Mouse (Mus musculus) liver, adult (tissue): ENCODE measurements around the gene Jph4.

Experiments
- GATA4 ChIP-seq: IDR thresholded peaks from 2 replicates; pipeline ENCODE4 v1.6.1; 2014; ENCODE audit warnings: mild to moderate bottlenecking, low read length; ENCODE audit not compliant: insufficient replicate concordance

The Jph4 gene

DNA sequence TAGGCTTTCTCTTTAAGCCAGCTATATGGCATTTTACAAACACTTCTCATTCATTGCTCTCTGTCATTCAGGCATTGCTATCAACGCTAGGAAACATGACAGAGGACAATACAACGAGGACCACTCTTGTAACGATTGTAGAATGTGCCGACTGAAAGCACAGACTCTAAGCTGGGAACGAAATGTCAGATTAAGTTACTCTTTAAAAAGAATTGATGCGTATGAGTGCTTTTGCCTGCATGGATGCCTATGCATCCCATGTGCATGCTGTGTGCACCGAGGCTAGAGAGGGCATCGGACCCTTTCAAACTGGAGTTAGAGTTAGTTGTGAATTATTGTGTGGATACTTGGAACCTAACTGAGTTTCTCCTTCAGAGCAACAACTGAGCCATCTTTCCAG is 18.9 kb upstream of the Jph4 start:
- no peak for TF ChIP-seq GATA4

DNA sequence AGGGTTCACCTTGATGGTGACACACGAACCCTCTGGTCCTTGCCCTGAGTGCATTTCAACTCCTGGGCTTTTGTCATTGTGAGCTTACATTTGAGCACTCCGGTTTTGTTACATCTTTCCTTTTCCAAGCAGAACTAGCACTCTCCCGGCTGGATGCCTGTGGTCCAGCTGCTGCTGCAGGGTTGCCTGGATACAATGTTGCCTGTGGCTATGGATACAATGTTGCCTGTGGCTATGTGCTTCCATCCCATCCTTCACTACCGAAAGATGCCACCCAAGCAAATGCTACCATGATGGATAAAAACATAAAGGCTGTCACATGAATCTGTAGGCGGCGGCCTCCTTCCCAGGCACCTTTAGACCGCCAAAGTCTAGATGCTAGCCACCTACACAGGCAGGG is 9.8 kb upstream of the Jph4 start:
- no peak for TF ChIP-seq GATA4

DNA sequence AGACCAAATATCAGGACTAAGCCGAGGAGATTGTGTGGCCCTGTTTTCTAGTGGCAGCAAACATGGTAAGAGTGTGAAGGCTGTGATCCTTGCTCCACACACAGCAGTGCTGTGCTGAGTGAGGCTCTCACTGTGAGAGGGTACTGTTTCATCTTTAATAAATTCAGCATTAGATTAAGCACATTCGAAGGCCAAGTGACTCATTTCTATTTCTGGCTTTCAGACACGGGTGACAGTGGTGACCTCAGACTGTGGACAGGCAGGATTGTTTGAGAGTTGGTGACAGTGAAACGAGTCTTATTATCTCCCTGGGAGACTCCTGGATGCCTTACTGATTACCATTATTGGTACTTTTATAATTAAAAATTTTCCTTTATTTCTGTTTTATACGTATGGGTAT is 9.0 kb upstream of the Jph4 start:
- no peak for TF ChIP-seq GATA4

DNA sequence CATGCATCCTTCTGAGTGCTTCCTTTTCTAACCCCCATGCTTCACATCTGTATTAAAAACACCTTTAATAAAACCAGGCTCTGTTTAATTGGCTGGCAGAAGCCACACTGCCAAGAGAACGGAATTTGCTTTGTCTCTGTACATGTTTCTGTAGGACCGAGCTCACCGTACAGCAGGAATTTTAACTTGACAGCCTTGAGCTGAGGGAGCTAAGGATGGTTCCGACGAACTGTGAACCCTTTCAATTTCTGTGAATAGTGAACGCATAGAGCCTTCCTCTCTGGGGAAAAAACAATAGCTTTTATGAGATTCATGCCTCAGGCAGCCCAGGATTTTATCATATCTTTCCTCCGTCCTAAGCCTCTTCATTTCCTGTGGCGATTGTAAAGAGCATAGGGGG is 5.6 kb upstream of the Jph4 start:
- TF ChIP-seq GATA4, result peak; percentile 49; the same call in 1 of the 2 replicates

DNA sequence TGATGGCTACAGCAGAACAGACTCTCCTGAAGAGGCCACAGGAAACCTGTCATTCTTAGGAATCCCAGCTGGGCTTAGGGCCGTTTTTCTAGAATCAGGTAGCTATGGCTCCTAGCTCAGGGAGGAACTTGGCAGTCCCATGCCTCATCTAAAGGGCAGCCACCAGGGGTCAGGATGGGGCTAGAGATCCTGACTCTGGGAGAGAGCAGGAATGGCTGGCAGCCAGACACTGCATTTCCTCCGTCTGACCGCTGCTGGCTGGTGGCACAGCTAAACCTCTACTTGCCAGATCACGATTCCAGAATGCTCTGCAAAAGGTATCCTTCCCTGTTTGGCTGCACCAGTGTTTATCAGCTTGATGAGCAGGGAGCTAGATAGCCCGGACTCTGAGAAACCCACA is 5.2 kb upstream of the Jph4 start:
- TF ChIP-seq GATA4, result no peak

DNA sequence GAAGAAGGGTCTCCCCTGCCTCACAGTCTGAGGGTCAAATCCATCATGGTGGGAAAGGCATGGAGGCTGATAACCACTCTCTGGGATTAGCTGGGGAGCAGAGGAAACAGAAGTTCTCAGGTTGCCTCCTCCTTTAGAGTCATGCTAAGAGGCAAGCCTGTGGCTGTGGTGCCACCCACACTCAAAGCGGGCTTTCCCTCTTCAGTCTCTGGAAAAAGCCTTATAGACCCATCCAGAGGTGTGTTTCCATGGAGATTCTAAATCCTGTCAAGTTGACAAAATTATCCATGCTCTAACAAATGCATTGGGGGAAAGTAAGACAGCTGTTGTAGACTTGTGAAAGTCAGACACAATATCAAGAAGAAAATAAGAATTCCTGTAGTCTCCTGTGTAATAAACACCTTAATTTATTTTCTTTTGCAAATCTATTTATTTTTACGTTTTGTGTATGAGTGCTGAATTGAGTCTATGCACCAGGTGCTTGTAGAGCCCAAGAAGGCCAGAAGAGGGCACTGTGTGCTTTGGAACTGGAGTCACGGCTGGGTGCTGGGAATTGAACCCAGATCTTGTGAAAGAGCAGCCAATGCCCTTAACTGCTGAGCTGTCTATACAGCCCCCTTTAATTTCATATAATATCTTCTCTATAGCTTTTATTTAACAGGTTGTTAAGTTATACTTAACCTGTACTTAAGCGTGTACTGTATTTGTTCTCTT is 2.8 kb upstream of the Jph4 start:
- TF ChIP-seq GATA4, result no peak

DNA sequence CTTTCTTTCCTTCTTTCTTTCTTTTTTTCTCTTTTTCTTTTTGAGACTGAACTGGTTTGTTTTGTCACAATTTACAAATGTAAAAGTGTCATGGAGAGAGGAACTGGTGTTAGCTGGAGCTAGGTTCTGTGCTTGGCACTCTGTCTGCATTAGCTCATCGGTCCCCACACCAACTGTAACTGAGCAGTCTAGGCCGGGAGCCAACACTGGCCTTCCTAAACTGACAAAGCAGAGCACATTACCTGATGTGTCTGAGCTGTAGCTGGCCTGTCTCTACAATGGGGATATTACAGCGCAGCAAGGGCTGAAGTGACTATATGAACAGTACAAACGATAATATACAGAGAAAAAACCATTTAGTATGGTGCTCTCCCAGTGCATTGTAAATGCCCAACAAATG is 2.1 kb upstream of the Jph4 start:
- TF ChIP-seq GATA4, result no peak

DNA sequence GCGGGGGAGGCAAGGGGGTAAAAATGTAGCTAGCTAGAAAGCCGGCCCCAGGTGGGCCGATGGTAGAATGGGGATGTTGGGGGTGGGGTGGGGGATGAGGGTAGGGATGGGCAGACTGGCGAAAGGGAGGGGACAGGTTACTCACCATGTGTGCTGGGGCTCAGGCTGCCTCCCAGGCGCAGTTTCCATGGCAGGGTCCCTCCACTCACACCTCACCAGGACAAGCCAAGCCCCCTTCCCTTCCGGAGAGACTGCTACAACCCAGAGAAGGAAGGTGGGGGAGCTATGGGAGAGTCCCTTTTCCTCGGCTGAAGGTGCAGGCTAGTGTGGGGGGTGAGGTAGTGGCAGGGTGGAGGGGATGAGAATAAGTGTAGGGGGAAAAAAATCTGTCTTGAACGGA is 889 bp downstream of the Jph4 start:
- no peak for TF ChIP-seq GATA4

DNA sequence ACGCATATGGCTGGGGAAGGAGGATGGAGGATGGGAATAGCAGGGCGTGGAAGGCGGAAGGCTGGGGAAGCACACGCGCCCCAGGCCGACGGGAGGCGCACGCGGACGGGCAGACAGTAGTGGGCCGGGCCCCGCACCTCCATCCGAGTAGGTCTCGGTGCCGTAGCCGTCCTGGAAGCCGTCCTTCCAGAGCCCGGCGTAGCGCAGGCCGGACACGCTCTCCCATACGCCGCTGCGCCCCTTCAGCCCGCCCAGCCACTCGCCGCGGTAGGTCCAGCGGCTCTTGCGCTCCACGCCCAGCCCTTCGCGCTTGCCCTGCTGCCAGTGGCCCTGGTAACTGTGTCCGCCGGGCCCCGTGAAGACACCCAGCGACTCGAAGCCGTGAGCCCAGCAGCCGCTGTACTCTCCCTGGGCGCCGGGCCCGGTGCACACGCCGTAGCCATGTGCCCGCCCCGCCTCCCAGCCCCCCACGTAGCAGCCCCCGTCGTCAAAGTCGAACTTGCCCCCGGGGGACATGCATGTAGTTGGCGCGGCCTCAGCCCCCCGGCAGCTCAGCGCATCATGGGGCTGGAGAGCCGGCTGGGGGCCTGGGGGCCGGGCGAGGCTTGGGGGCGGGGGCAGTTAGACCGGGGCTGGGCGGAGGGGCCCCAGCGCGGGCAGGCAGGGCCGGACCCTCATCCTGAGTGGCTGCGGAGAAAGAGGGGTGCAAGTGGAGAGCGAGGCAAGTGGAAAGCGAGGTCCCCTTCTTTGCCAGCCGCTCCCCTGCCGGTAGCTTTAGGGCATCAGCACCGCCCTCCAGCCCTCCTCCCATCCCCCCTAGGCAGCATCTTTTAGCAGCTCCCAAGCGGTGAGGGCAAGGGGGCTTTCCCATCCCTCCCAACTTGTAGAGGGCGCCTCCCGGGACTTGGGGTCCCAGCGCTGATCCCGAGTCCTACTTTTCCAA is 1.7 kb downstream of the Jph4 start:
- TF ChIP-seq GATA4, result no peak

DNA sequence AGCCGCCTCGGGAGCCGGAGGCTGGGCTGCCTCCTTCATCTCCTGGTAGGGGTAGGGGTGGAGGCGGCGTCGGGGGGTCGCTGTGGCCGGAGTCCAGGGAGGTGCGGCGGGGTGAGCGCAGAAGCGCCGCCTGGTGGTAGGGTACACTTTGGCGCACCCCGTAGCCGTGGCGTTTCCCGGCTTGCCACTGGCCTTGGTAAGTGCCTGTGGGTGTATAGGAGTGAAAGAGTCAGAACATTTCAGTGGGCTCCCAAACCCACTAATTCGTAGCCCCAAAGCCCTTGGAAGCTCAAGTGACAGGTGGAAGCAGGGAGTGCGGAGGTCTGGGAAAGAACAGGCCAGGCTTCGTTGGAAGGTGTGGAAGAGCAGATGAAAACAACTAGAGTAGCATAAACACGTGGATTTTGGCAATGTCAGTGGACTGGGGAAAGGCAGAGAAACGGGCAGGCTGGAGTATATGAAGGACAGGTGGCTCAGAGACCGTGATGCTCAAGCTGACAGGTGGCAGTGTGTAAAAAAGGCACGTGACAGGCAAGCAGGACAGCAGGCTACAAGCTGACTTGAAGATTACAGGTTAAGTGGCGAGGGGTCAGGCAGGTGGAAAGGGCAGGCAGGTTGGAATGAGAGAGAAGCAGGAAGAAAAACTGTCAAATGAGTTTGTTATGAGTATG is 2.6 kb downstream of the Jph4 start:
- TF ChIP-seq GATA4, result no peak

DNA sequence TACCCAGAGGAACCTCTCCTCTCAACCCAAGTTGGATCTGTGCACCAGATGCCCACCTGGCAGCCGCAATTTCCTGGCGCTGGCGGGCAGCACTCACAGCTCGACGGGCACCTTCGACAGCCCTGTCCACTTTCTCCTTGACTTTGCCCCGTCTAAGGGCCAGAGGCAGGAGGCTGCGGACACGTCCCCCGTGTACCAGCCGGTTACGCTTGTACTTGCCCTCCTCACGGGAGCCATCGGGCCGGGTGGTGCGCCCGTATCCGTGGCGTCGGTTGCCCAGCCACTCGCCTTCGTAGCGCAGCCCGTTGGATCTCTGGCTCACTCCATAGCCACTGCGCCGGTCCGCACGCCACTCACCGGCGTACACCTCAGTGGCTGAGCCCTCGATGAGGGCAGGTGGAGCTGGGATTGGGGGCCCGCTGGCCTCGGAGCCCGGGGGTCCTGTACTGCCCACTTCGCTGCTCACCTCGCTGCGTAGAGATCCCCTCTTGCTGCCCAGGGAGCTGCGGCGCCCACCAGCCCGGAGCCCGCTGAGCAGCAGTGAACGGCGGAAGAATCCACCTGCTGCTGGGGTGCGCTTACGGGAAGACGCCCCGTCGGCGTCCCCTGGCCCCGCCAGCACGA is 3.3 kb downstream of the Jph4 start:
- no peak for TF ChIP-seq GATA4

DNA sequence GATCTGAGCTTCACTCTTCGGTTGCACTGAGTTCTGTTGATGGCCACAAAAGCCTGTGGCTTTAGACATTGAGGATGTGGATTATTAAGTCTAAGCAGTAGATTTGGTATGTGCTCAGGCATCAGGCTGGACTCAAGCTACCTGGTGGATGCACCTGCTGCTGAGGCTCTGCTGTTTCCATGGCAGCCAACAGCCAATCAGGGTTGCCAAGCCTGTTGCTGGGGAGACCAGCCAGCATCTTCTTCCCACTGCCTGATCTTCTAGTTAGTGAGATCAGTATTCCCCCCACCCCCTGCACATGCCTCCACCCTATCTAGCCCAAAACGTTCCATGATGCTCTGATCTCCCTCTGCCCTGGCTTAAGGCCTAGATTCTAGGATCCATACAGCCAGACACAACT is 5.0 kb downstream of the Jph4 start:
- no peak for TF ChIP-seq GATA4

DNA sequence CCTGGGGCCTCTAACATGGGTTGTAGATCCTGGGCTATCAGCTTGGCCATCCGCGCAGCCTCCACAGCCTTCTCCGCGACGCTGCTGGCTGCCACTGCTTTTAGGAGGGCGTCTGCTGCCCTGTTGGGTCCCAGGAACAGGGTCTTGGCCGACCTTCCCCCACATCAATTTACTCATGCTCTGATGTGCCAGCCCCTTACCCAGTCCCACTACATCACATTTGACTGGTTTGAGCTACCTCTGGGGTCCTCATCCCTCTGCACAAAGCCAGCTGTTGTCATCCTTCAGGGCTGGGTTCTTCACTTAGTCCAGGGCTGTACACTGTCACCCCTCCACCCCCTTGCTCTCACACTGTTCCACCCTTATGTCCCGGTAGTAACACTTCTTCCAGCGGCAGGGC is 6.7 kb downstream of the Jph4 start:
- TF ChIP-seq GATA4, result no peak

DNA sequence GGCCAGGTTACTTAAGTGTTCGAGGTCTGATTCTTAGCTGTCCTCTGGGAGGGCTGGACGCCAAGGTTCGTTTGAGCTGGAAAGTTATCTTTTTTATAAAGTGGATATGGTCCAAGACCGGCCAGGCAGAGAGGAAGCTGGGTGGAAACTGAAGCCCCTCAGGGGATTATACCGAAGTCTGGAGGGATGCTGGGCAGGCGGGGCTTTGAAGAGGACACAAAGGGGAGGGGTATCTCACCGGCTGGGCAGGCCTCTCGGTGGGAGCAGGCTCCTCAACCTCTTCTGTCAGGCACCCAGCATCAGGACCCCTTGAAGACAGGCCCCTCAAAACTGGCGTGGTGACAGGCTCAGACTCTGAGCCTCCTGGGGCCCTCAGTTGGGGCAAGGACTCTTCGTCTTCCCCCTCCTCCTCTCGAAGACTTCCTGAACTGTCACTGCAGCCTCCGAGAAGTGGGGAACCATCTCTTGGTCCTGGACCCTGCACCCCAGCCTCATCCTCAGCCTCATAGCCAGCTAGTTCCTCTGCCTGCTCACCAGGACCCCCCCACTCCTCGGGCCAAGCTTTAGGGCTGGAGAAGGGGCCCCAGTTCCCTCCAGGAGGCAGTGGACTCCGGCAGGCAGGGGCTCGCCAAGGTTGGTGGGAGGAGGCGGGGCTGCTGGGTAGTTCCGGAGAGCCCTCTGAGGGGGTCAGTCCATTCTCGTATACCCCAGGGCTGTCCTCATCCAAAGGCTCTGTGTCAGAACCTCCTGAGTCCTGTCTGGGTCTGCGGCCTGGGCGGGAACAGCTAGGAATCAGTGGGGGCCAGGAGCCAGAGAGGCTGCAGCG is 7.5 kb downstream of the Jph4 start:
- TF ChIP-seq GATA4, result no peak

DNA sequence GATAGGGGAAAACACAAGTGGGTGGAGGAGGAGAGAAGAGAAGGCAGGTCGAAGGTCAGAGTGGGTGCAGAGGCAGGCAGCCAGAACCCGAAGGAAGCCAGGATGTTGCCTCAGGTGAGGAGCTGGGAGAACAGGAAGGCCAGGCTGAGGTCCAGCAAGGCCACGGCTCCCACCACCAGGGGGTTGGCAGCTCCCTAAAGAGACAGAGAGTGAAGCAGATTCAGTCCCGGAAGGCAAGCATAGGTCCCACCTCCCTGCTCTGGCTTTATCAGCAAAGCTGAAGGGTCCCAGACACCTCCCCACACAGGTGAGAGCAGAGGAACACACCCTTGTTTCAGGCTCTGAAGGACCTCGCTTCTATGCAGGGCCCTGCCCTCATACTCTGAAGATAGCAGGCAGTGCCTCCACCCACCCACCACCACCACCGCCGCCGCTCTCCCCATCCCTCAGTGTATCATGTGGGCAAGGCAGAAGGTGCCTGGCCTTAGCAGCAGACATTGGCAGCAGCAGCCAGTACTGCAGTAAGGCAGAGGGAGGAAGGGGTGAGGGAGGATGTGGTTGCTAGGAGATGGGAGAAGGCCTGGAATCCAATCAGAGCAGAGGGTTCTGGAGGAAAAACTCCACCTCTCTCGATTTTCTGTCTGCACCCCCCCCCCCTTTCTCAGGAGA is 8.4 kb downstream of the Jph4 start:
- TF ChIP-seq GATA4, result no peak

DNA sequence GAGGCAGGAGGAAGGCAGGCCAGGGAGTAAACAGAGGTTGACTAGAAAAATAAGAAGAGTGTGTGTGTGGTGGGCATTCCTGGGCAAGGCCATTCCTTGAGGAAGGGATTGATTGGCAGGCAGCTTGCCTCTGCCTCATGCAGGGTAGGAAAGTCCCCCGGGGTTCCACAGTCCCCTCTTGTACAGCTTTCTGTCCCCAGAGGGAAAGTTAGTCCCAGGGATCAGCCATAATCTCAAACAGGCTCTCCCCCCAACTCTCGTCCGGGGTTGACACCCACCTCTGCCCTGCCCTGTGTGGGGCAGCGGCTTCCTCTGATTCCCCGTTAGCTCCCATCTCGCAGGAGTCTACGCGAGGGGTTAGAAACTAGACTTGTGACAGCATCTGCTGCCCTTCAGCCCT is 9.7 kb downstream of the Jph4 start:
- no peak for TF ChIP-seq GATA4
